Mouse (Mus musculus): ENCODE measurements around the gene Dlx3. TPM values are rescaled to one million over a fixed set of nuclear protein-coding genes. Genes with fewer than 3 reads are reported as not detected.

The Dlx3 gene
- polyA plus RNA-seq, 1 experiment from 2014 or later = 0.45 TPM

GRCm38 (mm10) chr11:95074694-95075093, 45.2 kb upstream of the Dlx3 start:
- Histone ChIP-seq H3K27me3 (ENCODE audit: insufficient read depth, low read length) (no peaks in the 10 kb centered on the region), H3K4me2 (ENCODE audit: low read length) (peak overlapping the region; percentile 89), H3K27ac (peak overlapping the region; percentile 91), H3K36me3 (ENCODE audit: insufficient read depth, low read length) (no peaks in the 10 kb centered on the region), H3K4me3 (replicated peaks; ENCODE audit: low read depth, low read length) (peak overlapping the region; percentile 66), H3K4me1 (replicated peaks; ENCODE audit: insufficient read depth, low read length) (peaks cover 59% of the 10 kb centered on the region), H3K9me3 (replicated peaks; ENCODE audit: low read length) (no peaks in the 10 kb centered on the region), H3K9ac (ENCODE audit: low read depth, low read length) (0 out of 2 replicates have a peak overlapping the region, but pooled peaks have one; percentile 77)
- 49% methylated on average over 4 of the region's 4 CpGs for WGBS
- no peak for TF ChIP-seq CTCF (IDR thresholded peaks at IDR 0.05; ENCODE audit: low read depth)
- DNase-seq (ENCODE audit: low spot score) (no peak), ATAC-seq (replicated peaks; ENCODE audit: low FRiP score, low read depth) (no peak)

- Histone ChIP-seq H3K9me3 (replicated peaks; ENCODE audit: low read length) (no peaks in the 10 kb centered on the region), H3K4me2 (ENCODE audit: low read length) (peak overlapping the region; percentile 89), H3K27ac (peak overlapping the region; percentile 91), H3K27me3 (ENCODE audit: insufficient read depth, low read length) (no peaks in the 10 kb centered on the region), H3K36me3 (ENCODE audit: insufficient read depth, low read length) (no peaks in the 10 kb centered on the region), H3K4me3 (replicated peaks; ENCODE audit: low read depth, low read length) (peak overlapping the region; percentile 66), H3K9ac (ENCODE audit: low read depth, low read length) (peak overlapping the region; percentile 77), H3K4me1 (replicated peaks; ENCODE audit: insufficient read depth, low read length) (peaks cover 65% of the 10 kb centered on the region)
- TF ChIP-seq CTCF (IDR thresholded peaks at IDR 0.05; ENCODE audit: low read depth) = peak; percentile 51; the same call in 1 of the 2 replicates
- ATAC-seq (replicated peaks; ENCODE audit: low FRiP score, low read depth) (peak; percentile 23; the same call in 1 of the 2 replicates), DNase-seq (ENCODE audit: low spot score) (peak; percentile 81)
- 6% methylated on average over 19 of the region's 19 CpGs for WGBS
These were observed 44.5 kb upstream of the Dlx3 start for GRCm38 (mm10) chr11:95075197-95076040.

DNA sequence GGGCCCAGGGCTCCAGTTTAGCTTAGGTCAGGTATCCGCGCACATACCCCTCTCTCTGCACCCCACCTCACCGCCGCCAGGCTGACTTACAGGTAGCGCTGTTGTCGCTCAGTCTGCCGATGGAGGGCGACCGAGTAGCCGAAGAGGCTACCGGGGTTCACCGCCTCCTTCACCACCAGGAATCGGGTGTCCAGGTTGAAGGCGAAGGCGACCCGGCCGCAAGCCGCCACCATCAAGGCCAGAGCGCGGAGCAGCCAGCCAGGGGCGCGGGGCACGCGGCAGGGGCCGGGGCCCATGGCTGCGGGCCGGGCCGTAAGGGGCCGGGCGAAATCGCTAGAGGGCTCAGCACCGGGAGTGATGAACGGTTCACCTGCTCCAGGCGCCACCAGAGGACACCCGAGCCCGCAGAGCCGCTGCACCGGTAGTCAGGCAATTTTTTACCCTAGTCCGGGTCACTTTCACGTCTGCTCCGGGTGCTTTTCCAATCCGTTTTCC, 43.8 kb upstream of the Dlx3 start:
- H3K4me2 ChIP-seq (ENCODE audit: low read length) = peak overlapping the region; percentile 89
- DNase-seq (ENCODE audit: low spot score) = peak; percentile 68
- no peaks in the 10 kb centered on the region for H3K36me3 ChIP-seq (ENCODE audit: insufficient read depth, low read length)
- H3K4me1 ChIP-seq (replicated peaks; ENCODE audit: insufficient read depth, low read length) = peaks cover 65% of the 10 kb centered on the region
- H3K4me3 ChIP-seq (replicated peaks; ENCODE audit: low read depth, low read length) = peak overlapping the region; percentile 66
- no peaks in the 10 kb centered on the region for H3K27me3 ChIP-seq (ENCODE audit: insufficient read depth, low read length)
- TF ChIP-seq CTCF (IDR thresholded peaks at IDR 0.05; ENCODE audit: low read depth) = peak; percentile 38; the same call in 1 of the 2 replicates
- peak overlapping the region; percentile 77 for H3K9ac ChIP-seq (ENCODE audit: low read depth, low read length)
- WGBS = under 1% methylated on average over 42 of the region's 42 CpGs
- H3K9me3 ChIP-seq (replicated peaks; ENCODE audit: low read length) = no peaks in the 10 kb centered on the region
- peak; percentile 58 for ATAC-seq (replicated peaks; ENCODE audit: low FRiP score, low read depth)
- H3K27ac ChIP-seq = peak overlapping the region; percentile 91

DNA sequence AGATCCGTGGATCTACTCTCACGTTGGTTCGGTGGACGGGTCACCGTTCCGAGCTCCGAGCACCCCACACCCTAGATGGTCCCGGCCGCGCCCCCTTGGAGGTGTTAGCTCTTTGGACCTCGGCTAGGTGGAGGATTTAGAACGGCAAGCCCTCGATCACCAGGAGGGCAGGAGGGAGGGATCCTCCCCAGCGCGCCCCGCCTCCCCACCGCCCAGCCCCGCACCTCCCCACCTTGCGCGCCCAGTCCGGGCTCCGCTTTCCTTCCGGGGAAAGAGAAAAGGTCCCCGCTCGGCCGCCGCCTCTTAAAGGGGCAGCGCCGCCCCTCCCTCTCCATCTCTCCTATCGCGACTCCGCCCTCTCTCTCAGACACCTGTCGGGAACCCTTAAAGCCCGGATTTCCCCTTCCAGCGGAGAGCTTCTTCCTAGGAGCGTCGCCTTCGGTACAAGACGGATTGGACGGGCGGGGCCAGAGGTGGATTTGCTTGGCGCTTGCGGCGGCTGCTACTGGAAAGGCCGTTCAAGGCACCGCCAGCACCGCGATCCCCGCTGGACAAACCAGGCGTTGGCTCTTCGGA, 43.3 kb upstream of the Dlx3 start, which contains the start of gene Itga3:
Gene Itga3 (minus strand): TSS at position 266 of the 576 bp plus-strand sequence.
- TF ChIP-seq CTCF (IDR thresholded peaks at IDR 0.05; ENCODE audit: low read depth) = no peak
- peak within 1 kb of the TSS; percentile 89 for H3K4me2 ChIP-seq (ENCODE audit: low read length)

DNA sequence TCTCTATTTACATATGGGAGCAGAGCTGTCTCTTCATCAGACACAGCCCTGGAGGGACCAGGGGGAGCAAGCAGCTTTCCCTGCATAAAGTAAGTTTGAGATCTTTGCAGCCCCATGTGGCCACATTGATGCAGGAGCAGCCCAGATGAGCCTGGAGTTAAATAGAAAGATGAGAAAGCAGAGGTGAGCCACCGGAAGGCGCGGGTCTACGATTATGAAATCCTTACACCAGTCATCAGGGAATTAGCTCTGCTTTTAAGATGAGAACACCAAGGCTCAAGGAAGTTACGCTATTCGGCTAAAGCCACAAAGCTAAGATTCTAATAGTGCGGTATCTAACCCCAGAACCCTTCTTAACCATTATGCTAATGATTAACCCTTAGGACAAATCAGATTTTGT, 42.0 kb upstream of the Dlx3 start:
- no peak overlapping the region for H3K4me3 ChIP-seq (replicated peaks; ENCODE audit: low read depth, low read length)
- H3K36me3 ChIP-seq (ENCODE audit: insufficient read depth, low read length) = no peaks in the 10 kb centered on the region
- ATAC-seq (replicated peaks; ENCODE audit: low FRiP score, low read depth) (no peak), DNase-seq (ENCODE audit: low spot score) (no peak)
- 47% methylated on average over 7 of the region's 7 CpGs for WGBS
- H3K9me3 ChIP-seq (replicated peaks; ENCODE audit: low read length) = no peaks in the 10 kb centered on the region
- H3K4me2 ChIP-seq (ENCODE audit: low read length) = peak overlapping the region; percentile 89; the same call in 1 of the 2 replicates
- TF ChIP-seq CTCF (IDR thresholded peaks at IDR 0.05; ENCODE audit: low read depth) = no peak
- no peak overlapping the region for H3K9ac ChIP-seq (ENCODE audit: low read depth, low read length)
- peaks cover 51% of the 10 kb centered on the region for H3K4me1 ChIP-seq (replicated peaks; ENCODE audit: insufficient read depth, low read length)
- H3K27ac ChIP-seq = no peak overlapping the region
- H3K27me3 ChIP-seq (ENCODE audit: insufficient read depth, low read length) = no peaks in the 10 kb centered on the region

More for the DNA sequence above, 43.3 kb upstream of the Dlx3 start, which contains the start of gene Itga3:
- Histone ChIP-seq H3K27me3 (ENCODE audit: insufficient read depth, low read length) (no peaks in the 10 kb centered on the region), H3K36me3 (ENCODE audit: insufficient read depth, low read length) (no peaks in the 10 kb centered on the region), H3K9me3 (replicated peaks; ENCODE audit: low read length) (no peaks in the 10 kb centered on the region), H3K27ac (peak within 1 kb of the TSS; percentile 91), H3K4me1 (replicated peaks; ENCODE audit: insufficient read depth, low read length) (peaks cover 59% of the 10 kb centered on the region), H3K9ac (ENCODE audit: low read depth, low read length) (peak within 1 kb of the TSS; percentile 77), H3K4me3 (replicated peaks; ENCODE audit: low read depth, low read length) (peak within 1 kb of the TSS; percentile 66)
- peak; percentile 85 for DNase-seq (ENCODE audit: low spot score)
- ATAC-seq (replicated peaks; ENCODE audit: low FRiP score, low read depth) = peak; percentile 68
- WGBS = under 1% methylated on average over 44 of the region's 51 CpGs

DNA sequence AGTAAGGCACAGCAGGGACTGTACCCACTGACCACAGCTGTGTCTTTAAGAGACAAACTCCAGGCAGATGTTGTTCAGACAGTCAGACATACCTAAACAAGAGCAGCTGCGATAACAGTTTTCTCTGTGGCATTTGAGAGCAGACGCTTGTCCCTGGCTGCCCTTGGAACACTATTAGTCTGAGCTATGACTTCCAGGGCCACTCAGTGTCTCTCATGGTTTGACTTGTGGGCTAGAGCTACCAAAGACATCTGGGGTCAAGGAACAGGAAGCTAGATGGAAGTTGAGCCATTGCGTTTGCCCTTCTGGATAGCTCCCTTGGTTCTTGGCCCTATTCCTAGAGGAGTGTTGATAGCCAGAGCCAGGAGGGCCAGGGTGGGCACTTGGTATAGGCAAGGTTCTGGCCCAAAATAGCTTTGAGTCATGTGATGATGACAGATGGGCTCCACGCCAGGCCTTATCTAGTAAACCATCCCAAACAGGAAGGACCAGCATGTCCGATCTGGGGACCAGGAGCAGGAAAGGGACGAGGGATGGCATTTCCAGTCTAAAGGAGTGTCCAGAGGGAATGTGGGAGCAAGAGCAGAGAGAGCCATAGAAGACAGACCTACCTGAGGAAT, 40.6 kb upstream of the Dlx3 start:
- Histone ChIP-seq H3K4me3 (replicated peaks; ENCODE audit: low read depth, low read length) (no peak overlapping the region), H3K36me3 (ENCODE audit: insufficient read depth, low read length) (no peaks in the 10 kb centered on the region), H3K27ac (peak overlapping the region; percentile 32; the same call in 1 of the 2 replicates), H3K4me1 (replicated peaks; ENCODE audit: insufficient read depth, low read length) (peaks cover 43% of the 10 kb centered on the region), H3K9me3 (replicated peaks; ENCODE audit: low read length) (no peaks in the 10 kb centered on the region), H3K9ac (ENCODE audit: low read depth, low read length) (no peak overlapping the region), H3K27me3 (ENCODE audit: insufficient read depth, low read length) (no peaks in the 10 kb centered on the region), H3K4me2 (ENCODE audit: low read length) (no peak overlapping the region)
- no peak for ATAC-seq (replicated peaks; ENCODE audit: low FRiP score, low read depth)
- 60% methylated on average over 6 of the region's 6 CpGs for WGBS
- DNase-seq (ENCODE audit: low spot score) = no peak
- TF ChIP-seq CTCF (IDR thresholded peaks at IDR 0.05; ENCODE audit: low read depth) = no peak
